Mouse (Mus musculus) CH12.LX (cell line): ENCODE results near the gene Tpm4. TPM values are rescaled to one million over a fixed set of nuclear protein-coding genes. Genes with fewer than 3 reads are reported as not detected.

Experiments
- DNase-seq: peaks from one replicate; pipeline ENCODE4 v3.0.0-alpha.2; 2013; ENCODE audit errors: extremely low read depth
- H3K27ac ChIP-seq: 2 replicates; pipeline ENCODE4 v1.5.1; 2012; ENCODE audit warnings: low read depth, mild to moderate bottlenecking, control low read depth, moderate library complexity; ENCODE audit not compliant: insufficient read depth
- H3K27me3 ChIP-seq: replicated peaks from 2 replicates; pipeline ENCODE3; 2012; ENCODE audit warnings: inconsistent platforms
- H3K36me3 ChIP-seq, 2 experiments: replicated peaks in 1 of 2; 2 replicates each; pipeline versions ENCODE3 to v1.6.1; 2012; ENCODE audit warnings: inconsistent platforms in 1 of 2, low read length in 1 of 2, mild to moderate bottlenecking in 1 of 2, mixed read lengths in 1 of 2, moderate library complexity in 1 of 2; ENCODE audit not compliant: control insufficient read depth in 1 of 2, insufficient read depth in 1 of 2
- H3K4me1 ChIP-seq, 2 experiments: 2 replicates each; pipeline ENCODE4 v1.6.1; 2012; ENCODE audit warnings: inconsistent platforms in 1 of 2, moderate library complexity in 1 of 2; ENCODE audit not compliant: insufficient read depth in 2 of 2, control insufficient read depth in 1 of 2
- H3K4me2 ChIP-seq: 2 replicates; pipeline ENCODE4 v1.6.1; 2012; ENCODE audit warnings: low read depth, mild to moderate bottlenecking, control low read depth; ENCODE audit not compliant: poor library complexity, insufficient read depth, severe bottlenecking
- H3K4me3 ChIP-seq, 3 experiments: fragments of 150-350 bp in 1 of 3; sonication (generic) in 1 of 3; replicated peaks in 1 of 3; 2 replicates each; pipeline versions ENCODE3 to v1.5.1; 2011 to 2012; ENCODE audit warnings: low read depth in 2 of 3, low read length in 2 of 3, mild to moderate bottlenecking in 2 of 3, moderate library complexity in 2 of 3, control low read depth in 1 of 3, improper control_type of control experiment in 1 of 3, inconsistent platforms in 1 of 3, mixed read lengths in 1 of 3; ENCODE audit not compliant: poor library complexity in 1 of 3
- H3K79me2 ChIP-seq: replicated peaks from 2 replicates; pipeline ENCODE4 v1.6.1; 2012; ENCODE audit warnings: mild to moderate bottlenecking, moderate library complexity; ENCODE audit not compliant: control insufficient read depth, poor library complexity, insufficient read depth, severe bottlenecking; ENCODE audit errors: extremely low read depth
- H3K9ac ChIP-seq: 2 replicates; pipeline ENCODE4 v1.6.1; 2012; ENCODE audit warnings: low read depth, mild to moderate bottlenecking, control low read depth, moderate library complexity; ENCODE audit not compliant: insufficient read depth
- H3K9me3 ChIP-seq: replicated peaks from 2 replicates; pipeline ENCODE3; 2012; ENCODE audit warnings: low read length, inconsistent platforms, mixed read lengths
- BHLHE40 ChIP-seq: IDR thresholded peaks from 2 replicates; pipeline ENCODE4 v1.6.1; 2011; ENCODE audit warnings: mild to moderate bottlenecking, low read depth, low read length, improper control_type of control experiment
- CHD1 ChIP-seq: IDR thresholded peaks from 2 replicates; pipeline ENCODE4 v1.6.1; 2012; ENCODE audit warnings: low read depth, low read length, improper control_type of control experiment, inconsistent platforms
- CHD2 ChIP-seq: IDR thresholded peaks from 2 replicates; pipeline ENCODE4 v1.6.1; 2011; ENCODE audit warnings: low read length, improper control_type of control experiment
- CTCF ChIP-seq, 2 experiments: IDR thresholded peaks in 1 of 2; conservative IDR thresholded peaks in 1 of 2; 2 replicates each; pipeline ENCODE4 v1.5.1; 2011 to 2012; ENCODE audit warnings: low read depth in 2 of 2, low read length in 2 of 2, improper control_type of control experiment in 1 of 2, inconsistent platforms in 1 of 2, mild to moderate bottlenecking in 1 of 2, moderate library complexity in 1 of 2
- ELF1 ChIP-seq: IDR thresholded peaks from 2 replicates; pipeline ENCODE4 v1.6.1; 2014; ENCODE audit warnings: low read depth, mild to moderate bottlenecking, inconsistent platforms, low read length, improper control_type of control experiment
- EP300 ChIP-seq: IDR thresholded peaks from 2 replicates; pipeline ENCODE4 v1.6.1; 2011; ENCODE audit warnings: low read length, improper control_type of control experiment
- ETS1 ChIP-seq: conservative IDR thresholded peaks from 2 replicates; pipeline ENCODE4 v1.6.1; 2012; ENCODE audit warnings: low read depth, mild to moderate bottlenecking, inconsistent platforms, low read length, improper control_type of control experiment, moderate library complexity
- HCFC1 ChIP-seq: IDR thresholded peaks from 2 replicates; pipeline ENCODE4 v1.6.1; 2012; ENCODE audit warnings: low read depth, mild to moderate bottlenecking, inconsistent platforms, low read length, improper control_type of control experiment
- IRF4 ChIP-seq: IDR thresholded peaks from 2 replicates; pipeline ENCODE4 v1.6.1; 2014; ENCODE audit warnings: low read depth, mild to moderate bottlenecking, inconsistent platforms, low read length, improper control_type of control experiment
- JUN ChIP-seq: IDR thresholded peaks from 2 replicates; pipeline ENCODE4 v1.6.1; 2011; ENCODE audit warnings: low read depth, mild to moderate bottlenecking, low read length, improper control_type of control experiment, moderate library complexity; ENCODE audit not compliant: insufficient read depth
- JUND ChIP-seq: conservative IDR thresholded peaks from 2 replicates; pipeline ENCODE4 v1.6.1; 2011; ENCODE audit warnings: low read depth, low read length, improper control_type of control experiment
- KAT2A ChIP-seq: IDR thresholded peaks from 2 replicates; pipeline ENCODE4 v1.6.1; 2012; ENCODE audit warnings: low read length, improper control_type of control experiment, inconsistent platforms; ENCODE audit not compliant: insufficient replicate concordance
- MAFK ChIP-seq: IDR thresholded peaks from 2 replicates; pipeline ENCODE4 v1.6.1; 2011; ENCODE audit warnings: low read length, improper control_type of control experiment; ENCODE audit not compliant: insufficient replicate concordance
- MAX ChIP-seq: IDR thresholded peaks from 2 replicates; pipeline ENCODE4 v1.6.1; 2011; ENCODE audit warnings: low read length, improper control_type of control experiment
- MAZ ChIP-seq: IDR thresholded peaks from 2 replicates; pipeline ENCODE4 v1.6.1; 2012; ENCODE audit warnings: low read depth, mild to moderate bottlenecking, inconsistent platforms, low read length, improper control_type of control experiment, moderate library complexity
- MEF2A ChIP-seq: IDR thresholded peaks from 2 replicates; pipeline ENCODE4 v1.6.1; 2014; ENCODE audit warnings: low read depth, mild to moderate bottlenecking, inconsistent platforms, low read length, improper control_type of control experiment, borderline replicate concordance
- MXI1 ChIP-seq: IDR thresholded peaks from 2 replicates; pipeline ENCODE4 v1.6.1; 2011; ENCODE audit warnings: mild to moderate bottlenecking, low read depth, low read length, improper control_type of control experiment
- MYC ChIP-seq: IDR thresholded peaks from 2 replicates; pipeline ENCODE4 v1.6.1; 2011; ENCODE audit warnings: low read depth, mild to moderate bottlenecking, improper control_type of control experiment, low read length
- NELFE ChIP-seq: IDR thresholded peaks from 2 replicates; pipeline ENCODE4 v1.6.1; 2011; ENCODE audit warnings: low read depth, low read length, improper control_type of control experiment
- NRF1 ChIP-seq: IDR thresholded peaks from 2 replicates; pipeline ENCODE4 v1.6.1; 2014; ENCODE audit warnings: low read depth, mild to moderate bottlenecking, inconsistent platforms, low read length, improper control_type of control experiment, moderate library complexity
- PAX5 ChIP-seq: IDR thresholded peaks from 2 replicates; pipeline ENCODE4 v1.6.1; 2012; ENCODE audit warnings: low read length, inconsistent platforms, mixed read lengths
- POLR2A ChIP-seq: IDR thresholded peaks from 2 replicates; pipeline ENCODE4 v1.6.1; 2011; ENCODE audit warnings: low read depth, mild to moderate bottlenecking, improper control_type of control experiment, low read length
- POLR2AphosphoS2 ChIP-seq: IDR thresholded peaks from 2 replicates; pipeline ENCODE4 v1.6.1; 2011; ENCODE audit warnings: low read depth, low read length, improper control_type of control experiment
- RAD21 ChIP-seq: IDR thresholded peaks from 2 replicates; pipeline ENCODE4 v1.6.1; 2011; ENCODE audit warnings: low read depth, mild to moderate bottlenecking, low read length, improper control_type of control experiment, moderate library complexity
- RCOR1 ChIP-seq: conservative IDR thresholded peaks from 2 replicates; pipeline ENCODE4 v1.6.1; 2012; ENCODE audit warnings: low read depth, mild to moderate bottlenecking, inconsistent platforms, low read length, improper control_type of control experiment
- SIN3A ChIP-seq: IDR thresholded peaks from 2 replicates; pipeline ENCODE4 v1.6.1; 2012; ENCODE audit warnings: low read length, improper control_type of control experiment, inconsistent platforms
- SMC3 ChIP-seq: IDR thresholded peaks from 2 replicates; pipeline ENCODE4 v1.6.1; 2011; ENCODE audit warnings: low read depth, low read length, improper control_type of control experiment
- TBP ChIP-seq: conservative IDR thresholded peaks from 2 replicates; pipeline ENCODE4 v1.6.1; 2011; ENCODE audit warnings: low read depth, low read length, improper control_type of control experiment
- TCF12 ChIP-seq: IDR thresholded peaks from 2 replicates; pipeline ENCODE4 v1.6.1; 2014; ENCODE audit warnings: low read depth, mild to moderate bottlenecking, inconsistent platforms, low read length, improper control_type of control experiment
- UBTF ChIP-seq: IDR thresholded peaks from 2 replicates; pipeline ENCODE4 v1.6.1; 2012; ENCODE audit warnings: low read depth, mild to moderate bottlenecking, inconsistent platforms, low read length, improper control_type of control experiment, moderate library complexity
- USF2 ChIP-seq: conservative IDR thresholded peaks from 2 replicates; pipeline ENCODE4 v1.6.1; 2011; ENCODE audit warnings: low read depth, low read length, improper control_type of control experiment
- ZC3H11A ChIP-seq: IDR thresholded peaks from 2 replicates; pipeline ENCODE4 v1.6.1; 2012; ENCODE audit warnings: low read depth, mild to moderate bottlenecking, inconsistent platforms, low read length, improper control_type of control experiment
- ZKSCAN1 ChIP-seq: IDR thresholded peaks from 2 replicates; pipeline ENCODE4 v1.6.1; 2012; ENCODE audit warnings: low read depth, inconsistent platforms, low read length, improper control_type of control experiment, borderline replicate concordance
- ZMIZ1 ChIP-seq: IDR thresholded peaks from 2 replicates; pipeline ENCODE4 v1.6.1; 2012; ENCODE audit warnings: low read depth, mild to moderate bottlenecking, inconsistent platforms, low read length, improper control_type of control experiment
- dilution Hi-C: fragments of 300-500 bp; cut with MboI; formaldehyde crosslinking; loops from 2 replicates; pipeline ENCODE4 v1.14.3; 2020; ENCODE audit warnings: low sequenced_read_pairs; ENCODE audit not compliant: extremely low pct_unique_long_range_greater_than_20kb, extremely low pct_ligation_motif_present
- in situ Hi-C: fragments of 300-500 bp; cut with MboI; formaldehyde crosslinking; loops from 3 replicates; pipeline ENCODE4 v1.14.3; 2019; ENCODE audit warnings: low sequenced_read_pairs, low pct_ligation_motif_present, low pct_unique_long_range_greater_than_20kb, mixed read lengths
- polyA plus RNA-seq: library from polyadenylated mRNA; unstranded; fragments of >175 nt; gene quantifications from 2 replicates; pipeline ENCODE4 v1.2.1, GENCODE M21; 2012; ENCODE audit warnings: low read depth; ENCODE audit not compliant: insufficient read length
- total RNA-seq, 2 experiments: library from RNA; depleted of rRNA; stranded (reverse); fragments of 300-350 nt in 1 of 2; fragments of >200 nt in 1 of 2; gene quantifications; 2 replicates each; pipeline ENCODE4 v1.2.3; 2012 to 2014

The Tpm4 gene
- total and polyA plus RNA-seq, 3 experiments, result 96.2 to 284 (median 203) TPM

DNA sequence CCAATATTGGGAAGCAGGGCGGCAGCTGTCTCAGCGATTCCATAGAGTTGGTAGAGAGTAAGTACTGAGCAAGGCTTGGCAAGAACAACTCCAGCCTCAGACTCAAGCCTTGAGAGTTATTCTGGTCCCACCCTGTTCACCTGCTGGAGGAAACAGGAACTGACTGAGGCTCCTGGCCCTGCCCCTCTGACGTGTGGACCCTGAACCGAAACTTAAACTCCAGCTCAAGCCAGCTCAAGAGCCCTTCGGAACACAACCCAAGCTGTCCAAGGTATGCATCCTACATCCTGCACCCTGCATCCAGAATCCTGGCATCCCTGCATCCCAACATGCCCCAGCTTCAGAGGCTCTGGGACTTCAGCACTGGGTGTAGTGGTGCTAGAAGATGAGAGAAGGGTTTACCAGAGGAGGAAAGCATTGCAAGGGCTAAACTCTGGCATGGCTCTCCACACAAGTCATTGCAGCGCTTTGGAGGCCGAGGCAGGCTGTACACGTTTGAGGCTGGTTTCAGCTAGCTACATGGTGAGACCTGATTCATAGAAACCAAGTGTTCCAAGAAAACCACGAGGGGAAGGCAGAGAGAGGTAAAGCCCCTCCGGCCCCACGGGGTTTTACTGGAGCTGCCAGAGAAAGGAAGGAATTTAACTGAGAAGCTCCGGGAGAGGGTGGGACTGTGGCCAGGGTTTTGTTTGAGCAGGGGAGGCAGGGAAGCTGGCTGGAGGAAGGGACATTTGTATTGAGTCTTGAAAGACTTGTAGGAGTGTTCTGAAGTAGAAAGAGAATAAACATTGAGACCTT lies 54.8 kb downstream of the Tpm4 start, which contains the start of gene Hsh2d:
TSS of gene Hsh2d (plus strand) at position 222 of the 798 bp plus-strand sequence.
- H3K4me3 ChIP-seq, result peak within 1 kb of the TSS; percentile 57 to 82 (median 79)
- in situ Hi-C loops, result no loop called here

DNA sequence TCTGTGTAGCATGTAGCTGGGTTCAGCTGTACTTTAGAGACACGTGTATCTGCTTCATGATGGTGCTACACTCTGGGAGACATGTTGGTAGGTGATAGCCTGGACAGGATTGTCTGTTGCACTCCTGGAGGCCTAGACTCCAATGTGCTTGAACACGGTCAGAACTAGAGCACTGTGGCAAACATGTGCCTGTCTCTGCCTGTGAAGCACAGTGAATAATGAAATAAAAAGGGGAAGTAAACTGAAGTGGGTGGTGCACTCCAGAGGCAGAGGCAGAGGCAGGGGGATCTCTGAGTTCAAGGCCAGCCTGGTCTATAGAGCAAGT lies 55.4 kb downstream of the Tpm4 start:
- peak overlapping the region; percentile 57 to 82 (median 79) for H3K4me3 ChIP-seq
- H3K9ac ChIP-seq, result peak overlapping the region; percentile 41
- peaks cover 6% of the 10 kb centered on the region for H3K9me3 ChIP-seq
- dilution Hi-C loops (no loop called here), in situ Hi-C loops (no loop called here)
- DNase-seq, result peak; percentile 72
- peaks cover 18 to 30% of the 10 kb centered on the region in 2 experiments for H3K4me1 ChIP-seq
- peaks cover 17 to 40% of the 10 kb centered on the region in 2 experiments for H3K36me3 ChIP-seq
- H3K4me2 ChIP-seq, result peak overlapping the region; percentile 14
- no peaks in the 10 kb centered on the region for H3K27me3 ChIP-seq
- H3K79me2 ChIP-seq, result no peaks in the 10 kb centered on the region; the same call in 1 of the 2 replicates
- H3K27ac ChIP-seq, result peak overlapping the region; percentile 68
- TF ChIP-seq JUND, result no peak
- TF ChIP-seq ZKSCAN1, result no peak
- TF ChIP-seq MYC, result peak; percentile 91
- no peak for TF ChIP-seq UBTF
- TF ChIP-seq MXI1, result peak; percentile 51; the same call in 1 of the 2 replicates
- TF ChIP-seq ZC3H11A, result no peak
- no peak for TF ChIP-seq RAD21
- TF ChIP-seq NELFE, result peak; percentile 56
- TF ChIP-seq TBP, result peak; percentile 70; the same call in 1 of the 2 replicates
- TF ChIP-seq ETS1, result no peak
- no peak for TF ChIP-seq MAFK
- TF ChIP-seq JUN, result no peak
- TF ChIP-seq MAX, result peak; percentile 92
- TF ChIP-seq MAZ, result no peak
- no peak for TF ChIP-seq IRF4
- TF ChIP-seq ZMIZ1, result 0 out of 2 replicates have a peak, but pooled peaks have one; percentile 11
- 0 out of 2 replicates have a peak, but pooled peaks have one; percentile 24 for TF ChIP-seq TCF12
- no peak for TF ChIP-seq PAX5
- no peak for TF ChIP-seq USF2
- TF ChIP-seq NRF1, result no peak

More for the DNA sequence above, 54.8 kb downstream of the Tpm4 start, which contains the start of gene Hsh2d:
- dilution Hi-C loops, result no loop called here
- peak within 1 kb of the TSS; percentile 68 for H3K27ac ChIP-seq
- H3K4me1 ChIP-seq, result peaks cover 18 to 34% of the 10 kb centered on the region in 2 experiments
- no peaks in the 10 kb centered on the region; the same call in 1 of the 2 replicates for H3K79me2 ChIP-seq
- TF ChIP-seq UBTF (no peak), ZMIZ1 (0 out of 2 replicates have a peak, but pooled peaks have one; percentile 54), ELF1 (peak; percentile 79), MEF2A (peak; percentile 31), IRF4 (peak; percentile 68; the same call in 1 of the 2 replicates), NELFE (peak; percentile 81), NRF1 (no peak), EP300 (no peak), CHD2 (0 out of 2 replicates have a peak, but pooled peaks have one; percentile 21), CTCF (conservative IDR thresholded peaks at IDR 0.05 in 1 of 2, IDR thresholded peaks at IDR 0.05 in 1 of 2; ENCODE audit: low read depth in 2 of 2, low read length in 2 of 2) (peak; percentile 49 to 70), JUND (no peak), POLR2A (peak; percentile 83), CHD1 (0 out of 2 replicates have a peak, but pooled peaks have one; percentile 7), RAD21 (peak; percentile 19), SIN3A (peak; percentile 29; the same call in 1 of the 2 replicates), MYC (0 out of 2 replicates have a peak, but pooled peaks have one; percentile 39), HCFC1 (no peak), KAT2A (no peak), POLR2AphosphoS2 (no peak), RCOR1 (no peak), TBP (peak; percentile 82), SMC3 (peak; percentile 28; the same call in 1 of the 2 replicates), BHLHE40 (no peak), ETS1 (no peak)
- peak within 1 kb of the TSS; percentile 41 for H3K9ac ChIP-seq
- H3K27me3 ChIP-seq, result no peaks in the 10 kb centered on the region
- DNase-seq, result peak; percentile 94
- peaks cover 16 to 34% of the 10 kb centered on the region in 2 experiments for H3K36me3 ChIP-seq
- peaks cover 5% of the 10 kb centered on the region for H3K9me3 ChIP-seq
- H3K4me2 ChIP-seq, result peak within 1 kb of the TSS; percentile 21
